Mouse (Mus musculus) 3134 (cell line): ENCODE results near the gene Gins2.

ENCODE experiments used
- DNase-seq: peaks from one replicate; pipeline ENCODE4 v3.0.0-alpha.2; 2011; ENCODE audit warnings: low spot score; ENCODE audit not compliant: insufficient read length; ENCODE audit errors: extremely low read depth

Gene Gins2

DNA sequence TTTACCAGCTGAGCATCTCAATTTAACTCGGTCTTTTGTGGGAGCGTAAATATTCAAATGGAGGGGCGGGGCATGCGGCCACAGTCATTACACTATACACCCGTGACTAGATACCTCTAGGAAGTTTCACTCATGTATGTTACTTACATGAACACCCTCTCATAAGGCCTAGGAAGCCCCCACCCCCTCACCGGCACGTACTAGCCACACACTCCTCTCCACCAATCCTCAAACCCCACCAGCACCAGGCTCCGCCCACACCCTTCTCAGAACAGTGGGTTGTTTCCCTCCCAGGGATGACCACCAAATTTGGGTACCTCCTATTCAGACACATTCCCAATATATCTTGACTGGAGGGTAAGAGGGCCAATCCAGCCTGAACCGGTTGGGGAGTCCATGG lies 18.4 kb upstream of the Gins2 start:
- no peak for DNase-seq

DNA sequence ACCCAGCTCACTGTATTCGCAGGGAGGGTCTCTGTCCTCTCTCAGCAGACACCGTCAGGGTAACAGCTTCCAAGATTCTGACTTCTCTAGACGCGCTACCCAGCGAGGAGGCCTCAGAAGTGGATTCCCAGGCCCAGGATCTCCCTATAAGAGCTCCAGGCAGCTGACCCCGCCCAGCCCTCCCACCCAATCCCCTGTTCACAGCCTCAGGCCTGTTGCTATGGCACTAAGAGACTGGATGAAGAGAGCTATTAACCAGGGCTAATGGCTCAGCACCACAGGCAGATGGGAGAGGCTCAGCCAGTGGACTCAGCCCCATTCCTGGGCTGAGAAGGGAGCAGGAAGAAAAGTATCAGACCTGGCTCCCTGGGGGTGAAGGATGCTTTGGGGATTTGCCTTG lies 13.6 kb upstream of the Gins2 start:
- DNase-seq: no peak

DNA sequence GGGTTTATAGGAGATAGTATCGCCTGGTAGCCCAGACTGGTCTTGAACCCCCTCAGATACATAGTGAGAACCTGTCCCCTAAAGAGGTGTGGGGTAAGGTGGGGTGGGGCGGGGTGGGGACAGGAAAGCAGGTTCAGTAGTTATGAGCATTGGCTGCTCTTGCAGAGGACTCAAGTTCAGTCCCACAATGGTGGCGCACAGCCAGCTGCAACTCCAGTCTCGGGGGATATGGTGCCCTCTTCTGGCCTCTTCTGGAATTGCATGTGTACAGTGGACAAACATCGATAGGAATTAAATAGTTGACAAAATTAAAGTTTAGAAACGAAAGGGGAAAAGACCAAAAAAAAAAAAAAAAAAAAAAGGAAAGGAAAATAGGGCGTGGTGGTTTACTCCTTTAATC lies 10.4 kb upstream of the Gins2 start:
- DNase-seq: peak; percentile 59

DNA sequence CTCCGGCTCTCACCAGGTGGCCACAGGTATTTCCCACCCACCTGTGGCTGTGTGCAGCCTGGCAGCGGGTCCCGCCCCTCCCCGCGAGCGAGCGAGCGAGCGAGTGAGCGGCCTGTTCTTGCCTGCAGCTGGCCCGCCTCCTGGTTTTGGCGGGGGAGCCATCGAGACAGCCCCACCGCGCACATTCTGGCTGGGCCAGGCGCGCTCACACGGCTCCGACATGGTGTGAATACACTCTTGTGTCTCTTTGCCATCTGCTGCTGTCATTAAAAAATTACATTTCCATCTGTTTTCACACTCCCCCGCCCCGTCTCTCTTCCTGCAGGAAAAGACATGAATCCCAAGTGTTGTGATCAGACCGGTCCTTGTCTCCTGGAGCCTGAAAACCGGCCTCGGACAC lies 9.5 kb upstream of the Gins2 start:
- no peak for DNase-seq

DNA sequence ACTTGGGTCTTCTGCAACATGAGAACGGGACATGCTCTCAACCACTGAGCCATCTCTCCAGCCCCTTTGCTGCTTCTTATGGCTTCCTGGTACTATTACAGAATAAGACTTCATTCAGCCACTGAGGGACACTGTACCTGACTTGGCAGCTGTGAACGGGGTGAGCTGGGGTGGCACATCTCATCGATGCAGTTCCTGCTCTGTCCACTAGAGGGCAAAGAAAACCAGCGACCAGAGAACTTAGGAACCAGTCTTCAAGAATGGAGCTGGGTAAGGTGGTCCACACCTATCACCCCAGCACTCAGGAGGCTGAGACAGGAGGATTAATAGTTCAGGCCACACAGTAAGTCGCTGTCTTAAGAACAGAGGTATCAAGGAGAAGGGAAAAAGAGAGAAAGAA lies 6.9 kb upstream of the Gins2 start:
- no peak for DNase-seq

DNA sequence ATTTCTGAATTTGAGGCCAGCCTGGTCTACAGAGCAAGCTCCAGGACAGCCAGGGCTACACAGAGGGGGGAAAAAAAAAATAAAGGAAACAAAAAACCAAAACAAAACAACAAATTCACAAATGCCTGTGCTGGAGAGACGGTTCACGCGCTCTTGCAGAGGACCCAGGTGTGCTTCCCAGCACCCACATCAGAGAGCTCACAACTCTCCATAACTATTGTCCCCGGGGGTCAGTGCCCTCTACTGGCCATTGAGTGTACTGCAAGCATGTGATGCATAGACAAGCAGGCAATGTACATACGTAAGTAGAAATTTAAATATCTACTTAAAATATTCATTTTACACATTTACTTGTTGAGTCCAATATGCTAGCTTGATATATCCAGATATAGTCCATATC lies 5.5 kb upstream of the Gins2 start:
- DNase-seq: no peak

DNA sequence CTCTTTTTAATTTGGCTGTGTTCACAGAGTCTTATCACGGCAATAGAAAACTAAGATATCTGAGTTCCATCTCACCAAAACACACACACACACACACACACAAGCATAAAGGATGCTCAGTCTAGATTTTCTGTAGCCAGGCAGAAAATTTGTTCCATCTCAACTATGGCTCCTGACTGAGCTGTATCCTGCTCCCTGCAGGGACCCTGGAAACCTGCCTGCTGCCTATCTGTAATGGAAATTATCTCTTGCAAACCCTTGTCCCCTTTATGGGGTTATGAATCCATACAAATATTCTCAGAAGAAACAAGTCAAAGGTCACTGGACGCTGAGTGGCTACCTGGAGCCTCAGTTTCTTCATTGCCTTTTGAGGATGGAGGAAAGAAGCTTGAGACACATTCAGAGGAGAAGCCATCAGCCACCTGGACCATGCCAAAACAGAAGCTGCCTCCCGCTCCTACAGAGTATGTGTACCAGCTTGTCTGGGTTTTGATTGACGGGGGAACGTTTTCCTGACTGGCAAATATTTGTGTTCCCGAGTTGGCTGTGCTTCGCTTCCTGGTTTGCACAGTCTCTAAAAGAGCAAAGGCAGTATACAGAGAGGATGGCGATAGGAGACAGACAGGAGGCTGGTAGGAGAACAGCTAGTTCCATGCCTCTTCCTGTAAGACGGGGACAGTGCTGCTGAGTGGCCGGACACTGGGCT lies 2.6 kb upstream of the Gins2 start:
- DNase-seq: no peak

DNA sequence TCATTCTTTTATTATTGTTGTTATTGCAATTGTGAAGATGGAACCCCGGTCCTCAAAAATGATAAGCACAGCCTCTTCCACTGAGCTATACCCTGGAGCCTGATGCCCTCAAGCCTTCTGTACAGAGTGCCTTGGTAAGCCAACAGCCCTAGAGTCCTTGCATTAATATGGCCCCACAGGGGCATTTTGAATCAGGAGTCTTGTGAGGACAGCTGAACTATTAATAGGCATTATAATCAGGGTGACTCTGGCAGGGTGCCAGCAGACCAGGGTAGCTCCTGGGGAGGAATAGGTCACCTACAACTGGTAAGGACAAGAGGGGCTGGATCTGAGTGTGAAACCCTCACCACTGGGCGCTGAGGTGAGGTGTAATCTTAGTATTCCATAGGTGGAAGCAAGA lies 817 bp upstream of the Gins2 start:
- DNase-seq: no peak

DNA sequence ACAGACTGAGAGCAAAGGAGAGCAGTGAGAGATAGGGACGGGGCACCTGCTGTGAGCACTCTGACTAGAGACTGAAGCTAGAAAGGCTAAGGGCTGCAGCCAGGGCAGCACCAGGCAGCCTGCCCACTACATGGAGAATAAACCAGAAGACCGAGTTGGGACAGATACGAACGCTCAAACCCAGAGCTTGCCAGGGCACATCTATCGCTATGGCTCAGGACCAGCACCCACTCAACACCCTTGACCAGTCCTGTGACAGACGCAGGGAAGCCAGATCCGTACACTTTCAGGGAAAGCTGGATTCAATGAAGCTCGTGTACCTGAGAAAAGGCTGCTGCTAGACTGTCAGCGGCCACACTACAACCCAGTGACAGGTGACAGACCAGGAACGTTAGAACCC lies 3.6 kb downstream of the Gins2 start:
- DNase-seq: no peak

DNA sequence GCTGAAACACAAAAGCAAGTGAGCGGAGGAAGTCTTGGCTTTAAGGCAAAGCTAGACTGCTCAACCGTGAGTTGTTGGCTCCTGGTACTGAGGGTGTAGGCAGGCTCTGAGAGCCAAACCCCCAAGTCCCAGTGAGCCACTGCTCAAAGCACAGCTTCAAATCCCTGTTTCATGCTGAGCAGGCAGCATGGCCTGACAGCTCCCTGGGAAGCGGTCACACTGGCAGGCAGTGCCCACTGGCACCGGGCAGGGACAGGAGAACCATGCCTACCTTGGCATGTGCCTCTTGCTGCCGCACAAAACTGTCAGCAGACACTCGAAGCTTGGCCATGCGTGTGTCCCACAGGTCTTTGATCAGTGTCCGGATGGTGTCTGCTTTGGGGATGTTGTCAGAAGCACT lies 7.3 kb downstream of the Gins2 start:
- DNase-seq: no peak

DNA sequence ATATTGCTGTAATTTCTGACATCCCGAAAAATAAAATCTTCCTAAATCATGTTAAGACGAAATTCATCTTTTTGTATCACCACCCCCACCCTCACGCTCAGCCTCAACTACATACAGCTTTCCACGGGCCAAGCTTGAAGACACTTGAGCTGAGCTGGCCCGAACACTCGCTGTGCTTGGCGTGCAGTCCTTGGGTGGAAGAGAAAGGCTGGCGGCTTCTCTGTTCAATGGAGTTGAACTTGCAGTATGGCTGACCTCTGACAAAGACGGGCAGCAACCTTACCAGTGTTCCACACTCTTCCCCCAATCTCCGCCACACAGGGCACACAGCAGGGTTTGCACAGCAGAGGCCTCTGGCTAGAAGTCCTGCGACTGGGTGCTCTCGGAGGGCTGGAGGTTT lies 7.8 kb downstream of the Gins2 start:
- no peak for DNase-seq

DNA sequence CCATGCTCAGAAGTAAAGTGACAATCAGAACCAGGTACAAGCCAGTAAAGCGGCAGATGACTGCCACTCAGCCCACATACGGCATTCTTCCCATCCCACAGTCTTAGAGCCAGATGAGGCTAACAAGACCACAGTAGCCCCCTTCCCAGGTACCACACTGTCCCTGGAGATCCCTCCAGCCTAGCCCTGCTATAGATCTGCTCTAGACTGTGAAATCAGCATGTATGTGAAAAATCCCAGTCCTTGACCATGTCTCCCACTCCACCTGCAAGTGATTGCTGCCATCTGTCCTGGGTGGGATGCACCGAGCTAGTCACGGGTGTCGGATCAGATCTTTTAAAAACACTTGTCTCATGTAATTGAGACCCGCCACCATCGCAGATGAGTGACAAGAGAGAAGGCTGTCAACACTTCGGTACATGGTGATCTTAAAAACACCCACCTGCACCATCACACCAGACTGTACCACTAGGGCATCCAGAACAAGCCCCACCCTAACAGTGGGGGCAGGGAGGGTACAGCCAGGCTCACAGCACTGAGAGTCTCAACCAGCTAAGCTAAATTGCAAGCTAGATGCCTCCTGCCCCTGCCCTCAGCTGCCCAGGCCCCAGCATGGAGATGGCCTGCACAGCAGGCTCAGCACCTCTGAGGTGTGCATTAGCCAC lies 8.6 kb downstream of the Gins2 start:
- no peak for DNase-seq

DNA sequence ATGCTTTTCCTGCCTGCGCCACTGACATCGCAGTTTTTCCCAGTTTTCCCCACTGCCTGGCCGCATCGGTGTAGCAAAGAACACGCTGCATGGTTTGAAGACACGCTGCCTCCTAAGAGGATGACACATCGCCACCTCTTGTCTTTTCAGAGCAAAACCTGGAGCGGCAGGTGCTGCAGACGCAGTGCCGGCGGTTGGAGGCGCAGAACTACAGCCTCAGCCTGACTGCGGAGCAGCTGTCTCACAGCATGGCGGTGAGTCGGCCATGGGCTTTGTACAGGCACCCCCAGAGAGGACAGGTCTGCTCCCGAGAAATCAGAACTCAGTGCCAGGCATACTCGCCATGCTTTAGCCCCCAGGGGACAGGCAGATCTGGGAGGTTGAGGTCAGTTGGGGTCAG lies 11.3 kb downstream of the Gins2 start:
- no peak for DNase-seq

DNA sequence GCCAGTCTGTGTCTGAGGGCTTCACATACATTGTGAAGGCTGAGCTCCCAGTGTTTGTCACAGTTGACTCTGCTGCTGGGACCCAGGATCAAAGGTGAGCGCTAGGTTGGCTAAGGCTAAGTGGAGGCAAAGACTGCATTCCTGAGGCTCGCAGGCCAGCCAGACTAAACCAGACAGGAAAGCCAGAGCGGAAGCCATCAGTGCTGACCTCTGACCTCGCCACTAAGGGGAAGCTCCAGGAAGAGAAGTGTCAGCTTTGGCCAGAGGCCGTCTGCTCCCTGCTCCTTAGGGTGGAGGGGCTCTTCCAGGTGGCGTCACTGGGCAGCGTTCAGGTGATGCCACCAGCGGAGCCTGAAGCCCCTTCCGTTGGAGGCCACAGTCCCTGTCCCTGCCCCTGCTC lies 13.3 kb downstream of the Gins2 start:
- no peak for DNase-seq

DNA sequence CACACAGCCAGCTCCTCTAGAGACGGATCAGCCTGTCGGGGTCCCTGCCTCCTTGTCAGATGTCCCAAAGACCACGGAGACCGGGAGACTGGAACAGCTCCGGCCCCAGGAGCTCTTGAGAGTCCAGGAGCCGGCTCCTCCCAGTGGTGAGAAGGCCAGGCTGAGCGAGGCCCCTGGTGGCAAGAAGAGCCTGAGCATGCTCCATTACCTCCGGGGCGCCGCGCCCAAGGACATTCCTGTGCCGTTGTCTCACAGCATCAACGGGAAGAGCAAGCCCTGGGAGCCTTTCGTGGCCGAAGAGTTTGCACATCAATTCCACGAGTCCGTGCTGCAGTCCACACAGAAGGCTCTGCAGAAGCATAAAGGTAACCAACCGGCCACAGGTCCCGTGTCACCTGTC lies 14.2 kb downstream of the Gins2 start:
- peak; percentile 47 for DNase-seq

DNA sequence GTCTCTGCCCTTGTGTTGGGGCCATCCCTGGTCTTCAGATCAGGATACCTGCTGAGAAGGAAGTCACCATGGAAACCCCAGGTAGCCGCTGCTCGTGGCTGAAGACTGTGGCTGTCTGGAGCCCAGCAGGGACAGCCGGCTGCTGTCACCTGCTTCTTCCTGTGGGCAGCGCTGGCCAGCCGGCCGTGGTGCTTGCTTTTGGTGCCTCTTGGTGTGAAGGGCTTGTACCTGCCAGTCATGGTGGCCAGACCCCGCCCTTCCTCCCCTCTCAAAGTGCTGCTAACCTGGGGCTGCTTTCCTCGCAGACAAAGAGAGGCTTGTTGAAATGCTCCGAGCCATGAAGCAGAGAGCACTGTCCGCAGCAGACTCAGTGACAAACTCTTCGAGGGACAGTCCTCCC lies 15.2 kb downstream of the Gins2 start:
- no peak for DNase-seq

DNA sequence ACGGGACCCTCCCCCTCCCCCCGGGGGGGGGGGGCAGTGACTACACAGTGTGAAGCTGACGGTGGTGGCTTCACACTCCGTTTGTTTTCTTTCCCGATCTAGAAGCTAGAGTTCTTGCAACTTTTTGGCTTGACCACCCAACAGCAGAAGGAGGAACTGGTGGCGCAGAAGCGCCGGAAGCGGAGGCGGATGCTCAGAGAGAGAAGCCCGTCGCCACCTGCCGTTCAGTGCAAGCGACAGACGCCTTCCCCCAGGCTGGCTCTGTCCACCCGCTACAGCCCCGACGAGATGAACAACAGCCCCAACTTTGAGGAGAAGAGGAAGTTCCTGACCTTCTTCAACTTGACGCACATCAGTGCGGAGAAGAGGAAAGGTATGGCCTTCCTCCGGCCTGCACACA lies 16.6 kb downstream of the Gins2 start:
- DNase-seq: no peak

DNA sequence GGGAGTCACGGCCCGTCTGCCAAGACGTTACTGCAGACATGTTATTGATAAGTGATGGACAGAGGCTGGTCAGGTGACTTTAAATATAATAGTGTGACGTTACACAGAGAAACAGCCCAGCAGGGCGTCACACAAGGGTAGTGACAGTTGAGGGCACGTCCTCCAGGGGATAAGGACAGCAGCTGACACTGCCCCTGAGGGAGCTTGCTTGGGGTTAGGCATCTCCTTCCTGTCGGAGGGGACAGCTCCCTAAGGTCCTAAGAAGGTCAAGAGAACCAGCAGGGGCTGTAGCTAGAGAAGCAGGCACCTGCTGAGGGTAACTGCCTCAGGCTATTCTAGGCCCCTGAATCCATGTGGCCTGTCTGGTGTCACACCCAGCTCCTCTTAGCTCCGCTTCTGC lies 17.5 kb downstream of the Gins2 start:
- no peak for DNase-seq

DNA sequence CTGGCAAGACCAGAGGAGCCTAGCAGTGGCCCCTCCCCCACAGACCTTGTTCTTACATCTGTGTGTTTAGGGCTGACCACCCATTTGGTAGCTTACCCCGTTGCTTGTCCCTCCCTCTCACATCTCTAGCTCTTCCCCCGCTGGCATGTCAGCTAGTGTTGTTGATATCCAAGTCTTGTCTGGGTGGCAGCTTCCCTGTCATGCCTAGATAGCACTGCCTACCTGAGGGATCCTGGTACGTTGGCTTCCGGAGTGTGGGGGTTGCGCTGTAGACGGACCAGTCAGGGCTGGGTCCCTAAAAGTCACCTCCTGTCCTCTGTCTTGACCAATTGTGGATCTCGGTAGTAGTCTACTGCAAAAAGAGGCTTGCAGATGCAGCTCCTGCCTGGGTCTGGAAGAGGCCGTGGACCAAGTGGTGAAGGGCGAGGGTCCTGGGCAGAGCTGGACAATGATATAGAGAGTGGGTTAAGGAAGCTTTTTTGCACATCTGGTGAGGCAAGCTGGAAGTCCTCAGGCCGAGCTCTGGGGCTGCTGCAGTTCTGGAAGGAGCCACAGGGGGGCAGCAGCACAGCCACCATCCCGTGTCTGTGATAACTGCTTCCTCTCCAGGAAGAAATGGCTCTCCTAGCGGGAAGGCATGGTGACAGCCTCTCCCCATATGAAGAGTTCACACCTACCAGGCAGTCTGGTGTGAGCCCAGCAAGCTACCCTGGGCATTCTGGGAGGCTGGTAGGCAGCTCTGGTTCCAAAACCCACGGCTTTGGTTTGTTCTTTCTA lies 19.0 kb downstream of the Gins2 start:
- DNase-seq: peak; percentile 57

DNA sequence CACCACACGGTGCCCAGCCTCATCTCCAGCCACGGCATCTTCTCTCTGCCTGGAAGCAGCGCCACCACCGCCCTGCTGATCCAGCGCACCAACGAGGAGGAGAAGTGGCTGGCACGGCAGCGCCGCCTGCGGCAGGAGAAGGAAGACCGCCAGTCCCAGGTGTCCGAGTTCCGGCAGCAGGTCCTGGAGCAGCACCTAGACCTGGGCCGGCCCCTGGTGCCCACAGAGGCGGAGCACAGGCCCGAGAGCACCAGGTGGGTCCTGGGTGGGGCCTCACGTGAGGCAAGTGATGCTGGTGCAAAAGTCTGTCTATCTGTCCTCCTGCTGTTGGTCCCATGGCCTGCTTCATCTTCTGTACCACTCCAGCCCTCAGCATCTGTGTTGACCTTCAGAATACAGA lies 20.0 kb downstream of the Gins2 start:
- no peak for DNase-seq

DNA sequence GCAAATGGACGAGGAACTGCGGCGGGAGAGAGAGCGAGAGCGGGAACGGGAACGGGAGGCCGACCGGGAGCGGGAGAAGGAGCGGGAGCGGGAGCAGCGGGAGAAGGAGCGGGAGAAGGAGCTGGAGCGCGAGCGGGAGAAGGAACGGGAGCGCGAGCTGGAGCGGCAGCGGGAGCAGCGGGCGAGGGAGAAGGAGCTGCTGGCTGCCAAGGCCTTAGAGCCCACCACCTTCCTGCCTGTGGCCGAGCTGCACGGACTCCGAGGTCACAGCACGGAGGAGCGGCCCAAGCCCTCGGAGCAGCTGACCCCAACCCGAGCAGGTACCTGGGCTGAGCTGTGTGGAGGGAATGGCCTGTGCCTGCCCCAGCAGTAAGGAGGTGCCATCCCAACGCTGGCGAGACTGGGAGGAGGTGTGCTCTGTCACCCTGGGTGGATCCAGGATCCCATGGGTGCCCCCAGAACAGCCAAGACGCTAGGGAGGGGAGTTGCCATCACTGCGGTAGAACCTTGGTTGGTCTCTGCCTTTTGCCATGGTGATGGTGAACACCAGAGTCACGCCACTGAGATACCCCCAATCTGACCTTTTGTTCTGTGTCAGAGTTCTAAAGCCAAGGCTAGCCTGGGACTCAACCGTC lies 20.8 kb downstream of the Gins2 start:
- no peak for DNase-seq

DNA sequence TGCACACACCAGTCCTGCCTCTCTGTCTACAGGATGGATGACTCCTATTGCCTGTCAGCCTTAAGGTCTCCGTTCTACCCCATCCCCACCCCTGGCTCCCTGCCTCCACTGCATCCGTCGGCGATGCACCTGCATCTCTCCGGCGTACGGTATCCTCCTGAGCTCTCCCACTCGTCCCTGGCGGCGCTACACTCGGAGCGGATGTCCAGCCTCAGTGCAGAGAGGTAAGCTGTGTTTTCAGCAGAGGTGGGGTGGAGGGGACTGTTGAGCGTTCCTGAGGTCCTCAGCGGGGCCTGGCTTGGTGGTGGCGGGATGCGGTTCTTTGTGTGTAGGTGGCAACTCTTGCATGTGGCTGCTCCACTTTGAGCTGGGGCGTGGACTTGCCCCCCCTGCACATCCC lies 21.4 kb downstream of the Gins2 start:
- DNase-seq: no peak
